Mouse (Mus musculus): Measurements from ENCODE around the gene Cstf1.

DNA sequence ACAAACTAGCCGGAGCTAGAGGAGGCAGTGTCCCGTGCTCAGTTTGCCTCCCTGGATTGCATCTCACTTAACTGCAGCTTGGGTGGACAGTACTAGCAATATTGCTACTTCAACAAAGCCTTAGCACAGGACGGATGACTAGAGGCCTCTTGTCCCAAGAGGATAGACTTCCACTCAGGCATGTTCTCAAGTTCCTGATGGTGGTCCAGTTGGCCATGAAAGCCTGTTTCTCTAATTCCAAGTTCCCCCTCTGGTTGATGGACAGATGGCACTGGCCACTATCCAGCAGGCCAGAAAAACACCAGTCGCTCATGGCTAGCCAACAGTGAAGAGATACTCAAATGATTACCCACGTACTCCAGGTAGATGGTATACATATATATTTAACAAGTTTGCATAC lies 14.6 kb upstream of the Cstf1 start:
- TF ChIP-seq POLR2A (IDR thresholded peaks at IDR 0.05; ENCODE audit: control insufficient read depth, extremely low read depth, insufficient read depth, low read length, poor library complexity) (no peak), CTCF (IDR thresholded peaks at IDR 0.05; ENCODE audit: borderline replicate concordance, control insufficient read depth, extremely low read depth, insufficient read depth, low read length, poor library complexity) (no peak)

All from thymus, adult 2 months (tissue).